ENCODE assay signal across 18 mouse cellular contexts in the genomic region with DNA sequence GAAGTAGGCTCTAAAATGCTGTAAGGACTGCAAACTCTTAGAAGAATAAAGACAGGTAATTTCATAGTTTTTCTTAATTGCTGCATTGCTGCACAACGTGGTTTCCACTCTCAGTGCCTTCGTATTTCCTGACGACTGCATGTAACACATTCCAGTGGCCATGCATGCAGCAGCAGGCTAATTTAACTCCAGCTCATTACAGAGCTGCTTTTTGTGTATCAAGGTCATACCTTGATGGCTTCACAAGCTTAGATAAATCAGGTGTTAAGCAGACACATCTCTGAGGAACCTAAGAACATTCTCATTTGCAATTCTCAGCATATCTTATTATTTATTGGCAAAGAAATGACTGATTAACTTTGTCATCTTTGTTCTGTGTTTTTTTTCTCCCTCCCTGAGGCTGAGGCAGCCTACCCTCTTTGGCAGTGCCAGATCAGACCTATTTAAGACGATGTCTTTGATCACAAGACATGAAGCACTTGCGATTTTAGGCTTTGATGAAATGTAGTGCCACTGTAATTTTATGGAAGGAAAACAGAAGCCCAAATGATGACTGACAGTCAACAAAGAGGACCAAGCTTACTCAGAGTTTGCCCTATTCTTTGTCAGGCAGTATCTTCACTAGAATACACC. TPM values are rescaled to one million over a fixed set of nuclear protein-coding genes. Genes with fewer than 3 reads are reported as not detected.
"Had no signal": no experiment of that assay in that cellular context is flagged by ENCODE, and none has a peak within 500 bp of the region (broad histone marks: within the 10 kb centered on the region; RNA-seq: fewer than 3 reads in every experiment).

No protein-coding gene starts in this region.

- DNase-seq: kidney, adult 18-20 months; kidney, postnatal 10 days; kidney, postnatal 4 days; left cerebral cortex, postnatal 4 days; lung, adult 2 months; lung, postnatal 36 days; retina, postnatal 1 day; right cerebral cortex, postnatal 4 days; spleen, adult 18-20 months; thymus, adult 18-20 months; thymus, postnatal 14 days had no signal

- H3K4me2 ChIP-seq: limb, embryonic 13.5 days had no signal

- H3K9me3 ChIP-seq: limb, embryonic 13.5 days had no signal

- ATAC-seq: lung, postnatal 0 days had no signal

- H3K9ac ChIP-seq: limb, embryonic 13.5 days; liver, embryonic 14.5 days had no signal

- H3K27ac ChIP-seq: layer of hippocampus, adult 2 months; limb, embryonic 13.5 days; liver, embryonic 14.5 days had no signal

- H3K27me3 ChIP-seq: limb, embryonic 13.5 days had no signal

- H3K4me3 ChIP-seq: layer of hippocampus, adult 2 months; limb, embryonic 13.5 days had no signal

RNA-seq across cellular contexts. Expression of a gene that starts 32.8 kb away (rescaled TPM):
- total RNA-seq: liver, adult 2 months; megakaryocyte progenitor cell, adult 5-6 weeks; neutrophil, adult 5-6 weeks had no signal
- polyA plus RNA-seq: liver, adult 2 months; lung, postnatal 0 days had no signal
